Mouse (Mus musculus): ENCODE results near the gene Susd2. TPM values are rescaled to one million over a fixed set of nuclear protein-coding genes. Genes with fewer than 3 reads are reported as not detected.

The Susd2 gene
- polyA plus RNA-seq, 1 experiment from 2014 or later = 33.7 TPM

DNA sequence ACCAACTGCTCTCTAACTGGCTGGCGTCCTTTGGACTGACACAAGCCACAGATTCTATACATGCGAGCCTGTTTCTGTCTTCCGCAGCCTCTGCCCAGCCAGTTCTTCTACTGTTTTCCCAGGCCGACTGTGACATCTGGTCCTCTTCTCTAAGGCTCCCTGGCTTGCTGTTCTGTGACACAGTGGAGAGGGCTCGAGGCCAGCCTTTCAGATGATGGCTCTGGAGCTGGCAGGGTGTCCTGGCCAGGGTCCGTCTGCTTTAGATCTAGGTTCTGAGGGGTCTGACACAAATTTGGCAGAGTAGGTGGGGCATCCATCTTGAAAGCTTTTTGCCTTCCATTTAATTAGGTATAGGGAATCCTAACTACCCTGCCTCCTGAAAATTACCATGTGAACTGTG, 17.6 kb upstream of the Susd2 start:
- no peak overlapping the region for H3K4me3 ChIP-seq (replicated peaks; ENCODE audit: low read depth, low read length)
- WGBS = 84% methylated on average over 6 of the region's 6 CpGs
- H3K27me3 ChIP-seq (ENCODE audit: insufficient read depth, low read length) = no peaks in the 10 kb centered on the region
- H3K27ac ChIP-seq = no peak overlapping the region
- ATAC-seq (replicated peaks; ENCODE audit: low FRiP score, low read depth) (no peak), DNase-seq (ENCODE audit: low spot score) (no peak)
- H3K4me1 ChIP-seq (replicated peaks; ENCODE audit: insufficient read depth, low read length) = peaks cover 3% of the 10 kb centered on the region; the same call in 1 of the 2 replicates
- H3K4me2 ChIP-seq (ENCODE audit: low read length) = no peak overlapping the region
- TF ChIP-seq CTCF (IDR thresholded peaks at IDR 0.05; ENCODE audit: low read depth) = no peak
- H3K9me3 ChIP-seq (replicated peaks; ENCODE audit: low read length) = no peaks in the 10 kb centered on the region
- H3K36me3 ChIP-seq (ENCODE audit: insufficient read depth, low read length) = peaks cover 48% of the 10 kb centered on the region
- H3K9ac ChIP-seq (ENCODE audit: low read depth, low read length) = no peak overlapping the region

GRCm38 (mm10) chr10:75657772-75658171, 14.0 kb upstream of the Susd2 start:
- no peak for DNase-seq (ENCODE audit: low spot score)
- no peak overlapping the region for H3K27ac ChIP-seq
- no peak for ATAC-seq (replicated peaks; ENCODE audit: low FRiP score, low read depth)
- WGBS = 96% methylated on average over 7 of the region's 7 CpGs
- 0 out of 2 replicates have a peak, but pooled peaks cover 3% of the 10 kb centered on the region for H3K4me1 ChIP-seq (replicated peaks; ENCODE audit: insufficient read depth, low read length)
- H3K9ac ChIP-seq (ENCODE audit: low read depth, low read length) = no peak overlapping the region
- peaks cover 78% of the 10 kb centered on the region for H3K36me3 ChIP-seq (ENCODE audit: insufficient read depth, low read length)
- no peak for TF ChIP-seq CTCF (IDR thresholded peaks at IDR 0.05; ENCODE audit: low read depth)
- H3K27me3 ChIP-seq (ENCODE audit: insufficient read depth, low read length) = no peaks in the 10 kb centered on the region
- H3K9me3 ChIP-seq (replicated peaks; ENCODE audit: low read length) = no peaks in the 10 kb centered on the region
- H3K4me2 ChIP-seq (ENCODE audit: low read length) = no peak overlapping the region
- H3K4me3 ChIP-seq (replicated peaks; ENCODE audit: low read depth, low read length) = no peak overlapping the region

DNA sequence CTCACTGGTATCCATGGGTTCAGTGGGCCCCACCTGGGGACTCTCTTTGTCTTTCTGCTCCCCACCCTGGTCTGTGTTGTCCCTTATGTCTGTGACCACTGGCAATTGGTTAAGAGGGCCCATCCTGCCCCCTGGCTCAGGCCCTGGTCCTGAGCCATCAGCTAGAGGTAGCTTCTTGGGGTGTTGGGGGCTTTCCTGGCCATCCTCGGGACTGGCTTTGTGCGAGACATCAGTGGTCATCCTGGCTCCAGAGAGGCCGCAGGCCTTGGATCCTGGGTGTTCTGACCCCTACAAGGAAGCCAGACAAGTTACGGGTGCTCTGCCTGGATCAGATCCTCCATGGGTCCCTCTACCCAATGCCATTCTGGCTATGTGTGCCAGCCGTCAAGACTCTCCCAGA, 13.4 kb upstream of the Susd2 start:
- Histone ChIP-seq H3K4me2 (ENCODE audit: low read length) (no peak overlapping the region), H3K4me1 (replicated peaks; ENCODE audit: insufficient read depth, low read length) (0 out of 2 replicates have a peak, but pooled peaks cover 3% of the 10 kb centered on the region), H3K36me3 (ENCODE audit: insufficient read depth, low read length) (peaks cover 82% of the 10 kb centered on the region), H3K27me3 (ENCODE audit: insufficient read depth, low read length) (no peaks in the 10 kb centered on the region), H3K9me3 (replicated peaks; ENCODE audit: low read length) (no peaks in the 10 kb centered on the region), H3K9ac (ENCODE audit: low read depth, low read length) (no peak overlapping the region), H3K4me3 (replicated peaks; ENCODE audit: low read depth, low read length) (no peak overlapping the region), H3K27ac (no peak overlapping the region)
- no peak for ATAC-seq (replicated peaks; ENCODE audit: low FRiP score, low read depth)
- no peak for DNase-seq (ENCODE audit: low spot score)
- 95% methylated on average over 5 of the region's 5 CpGs for WGBS
- no peak for TF ChIP-seq CTCF (IDR thresholded peaks at IDR 0.05; ENCODE audit: low read depth)

GRCm38 (mm10) chr10:75654053-75654452, 10.2 kb upstream of the Susd2 start:
- no peak for TF ChIP-seq CTCF (IDR thresholded peaks at IDR 0.05; ENCODE audit: low read depth)
- no peak for ATAC-seq (replicated peaks; ENCODE audit: low FRiP score, low read depth)

DNA sequence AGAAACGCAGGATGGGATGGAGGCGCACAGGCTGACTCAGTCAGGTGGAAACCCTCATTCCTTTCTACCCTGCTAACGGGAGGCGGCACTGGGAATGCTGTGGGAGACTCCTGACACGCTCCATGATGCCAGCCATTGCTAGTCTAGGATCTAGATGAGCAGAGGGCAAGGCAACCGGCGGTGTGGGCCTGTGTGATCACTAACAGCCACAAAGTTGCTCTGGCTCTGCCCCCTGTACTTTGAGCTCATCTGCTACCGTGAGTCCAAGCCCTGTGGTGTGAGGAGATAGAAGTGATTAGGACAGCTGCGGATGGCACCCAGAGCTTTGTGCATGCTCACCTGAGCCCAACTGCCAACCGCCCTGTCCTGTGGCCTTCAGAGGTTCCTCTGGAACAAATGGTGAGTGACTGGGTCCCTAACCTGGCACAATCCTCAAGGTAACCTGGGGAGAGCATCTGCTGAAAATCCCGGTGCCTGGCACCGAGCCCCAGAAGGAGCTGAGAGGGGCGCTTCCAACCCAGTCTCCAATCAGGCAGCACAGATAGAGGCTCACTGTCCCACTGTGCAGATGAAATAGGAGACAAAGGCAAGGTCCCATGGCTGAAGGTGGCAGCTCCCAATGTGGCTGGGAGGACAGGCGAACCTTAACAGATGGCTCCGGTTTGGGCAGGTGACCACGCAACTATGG, 7.7 kb upstream of the Susd2 start:
- peak; percentile 45 for ATAC-seq (replicated peaks; ENCODE audit: low FRiP score, low read depth)
- Histone ChIP-seq H3K9me3 (replicated peaks; ENCODE audit: low read length) (no peaks in the 10 kb centered on the region), H3K4me1 (replicated peaks; ENCODE audit: insufficient read depth, low read length) (no peaks in the 10 kb centered on the region), H3K4me3 (replicated peaks; ENCODE audit: low read depth, low read length) (no peak overlapping the region), H3K36me3 (ENCODE audit: insufficient read depth, low read length) (peaks cover 65% of the 10 kb centered on the region), H3K27ac (0 out of 2 replicates have a peak overlapping the region, but pooled peaks have one; percentile 5), H3K9ac (ENCODE audit: low read depth, low read length) (no peak overlapping the region), H3K27me3 (ENCODE audit: insufficient read depth, low read length) (no peaks in the 10 kb centered on the region), H3K4me2 (ENCODE audit: low read length) (no peak overlapping the region)
- 88% methylated on average over 16 of the region's 16 CpGs for WGBS
- TF ChIP-seq CTCF (IDR thresholded peaks at IDR 0.05; ENCODE audit: low read depth) = no peak
- no peak for DNase-seq (ENCODE audit: low spot score)

More at GRCm38 (mm10) chr10:75654053-75654452, 10.2 kb upstream of the Susd2 start:
- Histone ChIP-seq H3K36me3 (ENCODE audit: insufficient read depth, low read length) (peaks cover 82% of the 10 kb centered on the region), H3K4me3 (replicated peaks; ENCODE audit: low read depth, low read length) (no peak overlapping the region), H3K9me3 (replicated peaks; ENCODE audit: low read length) (no peaks in the 10 kb centered on the region), H3K9ac (ENCODE audit: low read depth, low read length) (no peak overlapping the region), H3K4me1 (replicated peaks; ENCODE audit: insufficient read depth, low read length) (no peaks in the 10 kb centered on the region), H3K27ac (no peak overlapping the region), H3K27me3 (ENCODE audit: insufficient read depth, low read length) (no peaks in the 10 kb centered on the region), H3K4me2 (ENCODE audit: low read length) (no peak overlapping the region)
- WGBS = 86% methylated on average over 4 of the region's 4 CpGs
- no peak for DNase-seq (ENCODE audit: low spot score)

DNA sequence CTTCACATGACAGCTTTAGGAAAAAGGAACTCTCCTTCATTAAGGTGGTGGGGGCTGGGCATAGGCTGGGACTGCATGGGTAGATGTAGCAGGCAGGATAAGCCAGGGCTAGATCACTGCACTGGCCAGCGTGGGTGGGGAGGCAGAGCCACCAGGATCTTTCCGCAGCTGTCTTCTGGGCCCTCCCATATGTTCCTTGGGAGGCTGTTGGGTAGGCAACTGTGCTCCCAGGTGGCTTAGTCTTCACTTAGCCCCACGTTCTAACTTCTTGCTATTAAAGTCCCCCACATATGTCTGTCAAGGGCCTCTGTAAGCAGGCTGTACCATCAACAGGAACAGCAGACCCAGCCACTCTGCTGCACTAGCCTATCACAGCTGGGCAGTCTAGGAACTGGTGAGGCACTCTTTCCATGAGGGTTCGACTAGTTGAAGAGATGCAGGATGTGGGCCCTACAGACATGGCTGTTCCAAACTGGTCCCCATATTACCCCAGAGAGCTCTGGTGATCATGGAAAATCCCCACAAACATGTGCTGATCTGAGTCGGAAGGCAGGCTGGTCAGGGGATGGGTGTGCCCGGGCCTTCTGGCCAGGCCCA, 6.6 kb upstream of the Susd2 start:
- WGBS = 89% methylated on average over 6 of the region's 6 CpGs

More for the DNA sequence above, 6.6 kb upstream of the Susd2 start:
- H3K4me2 ChIP-seq (ENCODE audit: low read length) = no peak overlapping the region
- no peak for TF ChIP-seq CTCF (IDR thresholded peaks at IDR 0.05; ENCODE audit: low read depth)
- no peaks in the 10 kb centered on the region for H3K27me3 ChIP-seq (ENCODE audit: insufficient read depth, low read length)
- ATAC-seq (replicated peaks; ENCODE audit: low FRiP score, low read depth) = no peak
- no peaks in the 10 kb centered on the region for H3K9me3 ChIP-seq (replicated peaks; ENCODE audit: low read length)
- H3K27ac ChIP-seq = no peak overlapping the region
- H3K36me3 ChIP-seq (ENCODE audit: insufficient read depth, low read length) = peaks cover 62% of the 10 kb centered on the region
- H3K4me1 ChIP-seq (replicated peaks; ENCODE audit: insufficient read depth, low read length) = no peaks in the 10 kb centered on the region
- DNase-seq (ENCODE audit: low spot score) = no peak
- H3K4me3 ChIP-seq (replicated peaks; ENCODE audit: low read depth, low read length) = no peak overlapping the region
- no peak overlapping the region for H3K9ac ChIP-seq (ENCODE audit: low read depth, low read length)
